Mouse (Mus musculus) ES-E14 (cell line): ENCODE measurements around the gene Hspd1. TPM values are rescaled to one million over a fixed set of nuclear protein-coding genes. Genes with fewer than 3 reads are reported as not detected.

ENCODE experiments used
- DNase-seq: peaks from one replicate; pipeline ENCODE4 v3.0.0-alpha.2; 2013; ENCODE audit warnings: low read depth, low spot score
- H3K27ac ChIP-seq: 2 replicates; pipeline ENCODE4 v1.5.1; 2012; ENCODE audit warnings: low read depth, mild to moderate bottlenecking, low read length, moderate library complexity, mixed read lengths; ENCODE audit not compliant: poor library complexity, insufficient read depth, severe bottlenecking
- H3K36me3 ChIP-seq: 2 replicates; pipeline ENCODE4 v1.6.1; 2012; ENCODE audit warnings: mild to moderate bottlenecking, low read length, moderate library complexity, mixed read lengths; ENCODE audit not compliant: control insufficient read depth, poor library complexity, insufficient read depth, severe bottlenecking
- H3K4me1 ChIP-seq, 2 experiments: fragments of 150-350 bp in 1 of 2; sonication (generic) in 1 of 2; 2 replicates each; pipeline ENCODE4 v1.6.1; 2012; ENCODE audit warnings: low read length in 2 of 2, mild to moderate bottlenecking in 1 of 2, mixed read lengths in 1 of 2; ENCODE audit not compliant: control insufficient read depth in 2 of 2, insufficient read depth in 2 of 2, poor library complexity in 1 of 2
- H3K4me3 ChIP-seq, 2 experiments: fragments of 150-350 bp in 1 of 2; sonication (generic) in 1 of 2; 2 replicates each; pipeline ENCODE4 v1.5.1; 2012; ENCODE audit warnings: low read length in 2 of 2, low read depth in 1 of 2, mild to moderate bottlenecking in 1 of 2, mixed read lengths in 1 of 2; ENCODE audit not compliant: insufficient read depth in 1 of 2, poor library complexity in 1 of 2, severe bottlenecking in 1 of 2
- H3K9ac ChIP-seq: 2 replicates; pipeline ENCODE4 v1.6.1; 2012; ENCODE audit warnings: low read depth, mild to moderate bottlenecking, low read length, mixed read lengths; ENCODE audit not compliant: poor library complexity, insufficient read depth, severe bottlenecking
- H3K9me3 ChIP-seq: fragments of 150-350 bp; sonication (generic); 2 replicates; pipeline ENCODE4 v1.6.1; 2012; ENCODE audit warnings: low read depth, mild to moderate bottlenecking, low read length; ENCODE audit not compliant: control insufficient read depth, insufficient read depth
- CHD2 ChIP-seq: IDR thresholded peaks from 2 replicates; pipeline ENCODE4 v1.6.1; 2014; ENCODE audit warnings: mild to moderate bottlenecking, low read depth, low read length, inconsistent platforms
- HCFC1 ChIP-seq: IDR thresholded peaks from 2 replicates; pipeline ENCODE4 v1.6.1; 2012; ENCODE audit warnings: low read length, inconsistent platforms, borderline replicate concordance; ENCODE audit not compliant: insufficient read depth
- MAFK ChIP-seq: IDR thresholded peaks from 2 replicates; pipeline ENCODE4 v1.6.1; 2014; ENCODE audit warnings: mild to moderate bottlenecking, low read depth, low read length, inconsistent platforms; ENCODE audit not compliant: insufficient read depth
- ZC3H11A ChIP-seq: IDR thresholded peaks from 2 replicates; pipeline ENCODE4 v1.6.1; 2012; ENCODE audit warnings: low read depth, mild to moderate bottlenecking, inconsistent platforms, low read length, borderline replicate concordance
- ZNF384 ChIP-seq: IDR thresholded peaks from 2 replicates; pipeline ENCODE4 v1.6.1; 2012; ENCODE audit warnings: low read depth, low read length, inconsistent platforms
- in situ Hi-C, 2 experiments: fragments of 600-800 bp; cut with MboI; formaldehyde crosslinking; loops; one replicate each; pipeline ENCODE4 v1.15.1; 2025; ENCODE audit warnings: low sequenced_read_pairs in 2 of 2, inconsistent platforms in 1 of 2; ENCODE audit not compliant: unreplicated experiment in 2 of 2
- total RNA-seq: library from RNA; depleted of rRNA; stranded (reverse); fragments of 300-350 nt; gene quantifications from 2 replicates; pipeline ENCODE4 v1.2.3, GENCODE M21; 2012; rRNA removed

Hspd1 gene
- total RNA-seq, 1 experiment = 762 TPM

DNA sequence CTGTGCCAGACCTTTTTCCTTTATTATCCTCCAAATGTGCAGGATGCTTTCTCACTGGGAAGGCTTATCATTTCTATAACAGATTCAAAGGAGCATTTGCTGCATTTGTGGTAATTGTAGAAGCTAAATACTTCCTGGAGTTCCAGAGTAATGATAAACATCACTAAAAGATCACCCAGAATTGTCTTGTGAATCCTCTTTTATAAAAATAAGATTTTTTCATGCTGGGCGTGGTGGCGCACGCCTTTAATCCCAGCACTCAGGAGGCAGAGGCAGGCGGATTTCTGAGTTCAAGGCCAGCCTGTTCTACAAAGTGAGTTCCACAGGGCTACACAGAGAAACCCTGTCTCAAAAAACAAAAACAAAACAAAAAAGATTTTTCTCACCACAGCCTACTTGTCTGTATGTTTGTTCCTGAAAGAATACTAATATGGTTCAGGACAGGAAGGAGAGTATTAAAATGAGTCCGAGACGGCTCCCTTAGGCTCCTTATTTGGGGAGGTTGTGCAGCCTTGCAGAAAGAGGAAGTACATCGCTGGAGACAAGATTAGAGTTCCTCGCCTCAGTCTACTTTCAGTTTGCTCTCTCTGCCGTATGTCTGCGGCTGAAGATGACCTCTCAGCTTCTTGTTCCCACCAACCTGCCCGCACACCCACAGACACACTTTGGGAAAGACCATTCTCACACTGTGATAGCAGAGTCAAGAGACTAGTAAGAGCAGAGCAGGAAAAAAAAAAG lies 59.4 kb downstream of the Hspd1 start:
- Histone ChIP-seq H3K27ac (peak overlapping the region; percentile 51; the same call in 1 of the 2 replicates), H3K9ac (peak overlapping the region; percentile 48), H3K4me3 (0 out of 4 replicates have a peak overlapping the region, but pooled peaks of 1 of the 2 experiments have one; percentile 14), H3K9me3 (no peaks in the 10 kb centered on the region), H3K36me3 (no peaks in the 10 kb centered on the region), H3K4me1 (peaks cover 0 to 11% of the 10 kb centered on the region in 2 experiments; a peak in 3 of 4 replicates)
- in situ Hi-C loops = no loop called here
- no peak for TF ChIP-seq ZNF384
- TF ChIP-seq MAFK = no peak
- no peak for TF ChIP-seq ZC3H11A
- TF ChIP-seq HCFC1 = no peak
- TF ChIP-seq CHD2 = no peak
- DNase-seq = no peak

DNA sequence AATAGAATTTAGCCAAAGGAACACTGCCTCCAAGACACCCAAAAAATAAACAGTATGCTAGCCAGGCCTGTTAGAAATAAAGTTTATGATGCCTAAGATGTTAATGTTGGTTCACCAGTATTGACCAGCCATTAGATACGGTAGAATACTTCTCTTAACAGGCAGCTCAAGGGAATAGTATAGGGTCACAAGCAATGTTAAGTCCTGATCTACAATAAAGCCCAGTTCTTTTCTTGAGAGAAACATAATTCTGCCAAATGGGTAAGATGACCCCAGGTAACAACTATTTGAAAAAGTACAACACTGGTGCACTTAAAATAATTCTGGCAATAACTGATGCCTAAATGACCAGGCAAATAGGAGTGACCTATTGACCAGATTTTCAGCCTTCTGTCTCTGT lies 60.1 kb downstream of the Hspd1 start:
- no peak overlapping the region for H3K9ac ChIP-seq
- in situ Hi-C loops = no loop called here
- H3K4me3 ChIP-seq = peak overlapping the region in 1 of 2 experiments; percentile 99; a peak in 3 of 4 replicates
- DNase-seq = no peak
- peaks cover 2 to 13% of the 10 kb centered on the region in 2 experiments; a peak in 3 of 4 replicates for H3K4me1 ChIP-seq
- TF ChIP-seq ZC3H11A (no peak), MAFK (no peak), CHD2 (no peak), ZNF384 (no peak), HCFC1 (no peak)
- H3K27ac ChIP-seq = no peak overlapping the region
- no peaks in the 10 kb centered on the region for H3K36me3 ChIP-seq
- H3K9me3 ChIP-seq = no peaks in the 10 kb centered on the region

Other genes with a start within 250 kb of the Hspd1 start
- 4.5 and 10.2 TPM in 2 replicates for gene Ankrd44, start 161.9 kb downstream of the Hspd1 start, total RNA-seq
- 139 and 164 TPM in 2 replicates for gene Sf3b1, start 60.8 kb downstream of the Hspd1 start, total RNA-seq
- 10.8 and 20.4 TPM in 2 replicates for gene Coq10b, start 35.5 kb downstream of the Hspd1 start, total RNA-seq
- gene Hspe1, start 111 bp downstream of the Hspd1 start, total RNA-seq = 592 and 697 TPM in 2 replicates
- gene Mob4, start 43.0 kb upstream of the Hspd1 start, total RNA-seq = 27.1 and 37.0 TPM in 2 replicates
- 0.40 and 0.48 TPM in 2 replicates for gene Rftn2, start 138.5 kb upstream of the Hspd1 start, total RNA-seq
- 9.9 and 10.3 TPM in 2 replicates for gene Mars2, start 148.9 kb upstream of the Hspd1 start, total RNA-seq